Mouse (Mus musculus) adipocyte (in vitro differentiated cells): ENCODE results near the gene Slc34a2.
A peak's percentile ranks its signal among the peaks of the same experiment; 100 is the strongest.

Experiments used
- DNase-seq: peaks from one replicate; pipeline ENCODE4 v3.0.0-alpha.2; 2016; ENCODE audit warnings: low spot score

Slc34a2 gene

DNA sequence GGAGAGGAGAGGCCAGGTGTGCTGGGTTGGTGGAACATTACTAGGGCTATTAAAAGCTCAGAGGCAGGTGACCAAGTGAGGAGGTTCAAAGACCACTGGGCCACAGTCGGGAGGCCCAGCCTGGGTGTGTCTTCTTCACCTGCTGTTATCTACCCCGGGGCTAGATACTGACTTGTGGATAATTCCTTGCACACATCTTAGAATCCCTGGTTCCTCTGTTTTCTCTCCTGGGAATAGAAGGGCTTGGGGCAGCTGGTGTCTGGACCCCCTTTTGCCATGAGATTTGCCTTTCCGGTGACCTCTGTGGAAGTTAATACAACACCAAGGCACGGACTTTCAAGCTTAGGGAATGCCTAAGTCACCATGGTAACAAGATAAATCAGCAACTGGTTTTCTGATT lies 72.3 kb downstream of the Slc34a2 start:
- no peak for DNase-seq

- no peak for DNase-seq
Measured at GRCm38 (mm10) chr5:53111036-53111435, 73.2 kb downstream of the Slc34a2 start.

- DNase-seq = peak; percentile 68
Measured at GRCm38 (mm10) chr5:53112942-53113341, 75.1 kb downstream of the Slc34a2 start.

DNA sequence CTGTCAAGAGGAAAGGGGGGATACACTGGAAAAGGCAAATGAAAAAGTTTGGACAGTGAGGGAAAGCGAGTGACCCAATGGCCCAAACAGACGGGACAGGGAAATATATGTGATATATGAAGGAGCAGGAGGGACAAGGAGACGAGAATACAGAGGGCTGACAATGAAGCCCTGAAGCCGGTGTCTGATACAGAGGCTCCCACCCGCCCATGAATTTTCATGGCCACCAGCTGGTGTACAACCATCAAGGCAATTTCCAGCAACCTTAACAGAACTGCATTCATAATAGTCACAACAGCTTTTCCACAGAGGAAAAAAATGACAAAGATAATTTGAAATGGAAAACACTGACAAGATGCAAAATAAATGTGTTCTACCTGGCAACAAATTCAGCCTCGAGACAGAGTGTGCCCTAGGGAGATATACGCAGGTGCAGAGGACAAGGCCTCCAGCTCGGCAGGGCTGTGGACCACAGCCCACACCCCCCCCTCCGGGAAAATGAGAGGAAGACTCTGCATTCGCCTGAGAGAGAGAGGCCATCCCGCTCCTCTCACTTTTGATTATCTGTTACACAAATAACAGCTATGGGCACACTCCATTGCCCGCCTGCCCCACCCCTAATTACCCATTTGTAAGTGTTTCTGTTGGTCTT lies 76.9 kb downstream of the Slc34a2 start:
- no peak for DNase-seq

DNA sequence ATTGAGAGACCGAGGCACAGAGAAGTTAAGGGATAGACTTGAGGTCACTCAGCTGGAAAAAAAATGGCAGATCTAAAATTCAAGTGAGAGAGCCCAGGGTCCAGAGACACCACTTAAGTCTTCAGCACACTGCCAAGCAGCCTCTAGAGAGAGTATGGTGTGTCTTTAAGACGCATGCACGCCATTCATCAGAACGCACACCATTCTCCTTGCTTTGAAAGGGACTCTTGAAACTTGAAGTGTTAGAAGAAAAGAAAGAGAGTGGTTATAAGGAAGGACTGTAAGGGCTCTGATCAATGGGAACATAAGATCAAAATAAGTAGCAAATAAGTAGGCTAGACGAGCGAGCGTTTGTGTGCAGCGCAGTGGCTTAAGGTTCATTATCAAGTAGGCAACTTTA lies 80.3 kb downstream of the Slc34a2 start:
- no peak for DNase-seq

DNA sequence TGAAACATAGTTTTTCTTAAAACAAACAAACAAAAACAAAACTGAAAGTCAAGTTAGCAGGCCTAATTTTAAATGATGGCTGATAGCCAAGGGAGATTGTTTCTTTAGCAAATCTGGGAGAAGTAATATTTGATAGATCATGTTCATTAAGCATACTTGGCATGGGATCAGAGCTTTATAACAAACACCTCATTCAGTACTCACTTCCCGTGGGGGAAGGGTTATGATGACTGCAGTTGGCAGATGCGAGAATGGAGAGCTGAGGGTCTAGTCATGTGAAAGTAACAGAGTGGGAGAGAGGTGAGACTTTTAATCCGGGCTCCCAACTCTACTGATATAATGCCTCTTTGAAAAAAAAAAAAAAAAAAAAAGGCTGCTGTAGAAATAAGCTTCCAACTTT lies 81.8 kb downstream of the Slc34a2 start:
- no peak for DNase-seq
